Mouse (Mus musculus): Measurements from ENCODE around the gene Slc6a21. TPM values are rescaled to one million over a fixed set of nuclear protein-coding genes. Genes with fewer than 3 reads are reported as not detected.

The Slc6a21 gene
- polyA plus RNA-seq, 1 experiment: not detected

- H3K4me1 ChIP-seq (ENCODE audit: control insufficient read depth, insufficient read depth, low read length): no peaks in the 10 kb centered on the region
- DNase-seq: peak; percentile 34
- 15% methylated on average over 9 of the region's 9 CpGs for WGBS
- no peak overlapping the region for H3K4me3 ChIP-seq (replicated peaks; ENCODE audit: extremely low read depth, low read depth, low read length)
- TF ChIP-seq CTCF (IDR thresholded peaks at IDR 0.05; ENCODE audit: insufficient read depth, low read length) (peak; percentile 68), POLR2A (IDR thresholded peaks at IDR 0.05; ENCODE audit: borderline replicate concordance, extremely low read depth, low read depth, low read length) (no peak)
Measured at GRCm38 (mm10) chr7:45309455-45309854, 32.1 kb downstream of the Slc6a21 start.

- no peak for DNase-seq
- no peak overlapping the region for H3K4me3 ChIP-seq (replicated peaks; ENCODE audit: extremely low read depth, low read depth, low read length)
- 58% methylated on average over 8 of the region's 8 CpGs for WGBS
- H3K4me1 ChIP-seq (ENCODE audit: control insufficient read depth, insufficient read depth, low read length): no peaks in the 10 kb centered on the region
- TF ChIP-seq CTCF (IDR thresholded peaks at IDR 0.05; ENCODE audit: insufficient read depth, low read length) (no peak), POLR2A (IDR thresholded peaks at IDR 0.05; ENCODE audit: borderline replicate concordance, extremely low read depth, low read depth, low read length) (no peak)
Measured at GRCm38 (mm10) chr7:45312023-45312422, 34.7 kb downstream of the Slc6a21 start.

GRCm38 (mm10) chr7:45312686-45313453 is 35.6 kb downstream of the Slc6a21 start:
- 28% methylated on average over 10 of the region's 10 CpGs for WGBS
- no peak for DNase-seq
- Histone ChIP-seq H3K4me1 (ENCODE audit: control insufficient read depth, insufficient read depth, low read length) (no peaks in the 10 kb centered on the region), H3K4me3 (replicated peaks; ENCODE audit: extremely low read depth, low read depth, low read length) (no peak overlapping the region)
- TF ChIP-seq POLR2A (IDR thresholded peaks at IDR 0.05; ENCODE audit: borderline replicate concordance, extremely low read depth, low read depth, low read length) (no peak), CTCF (IDR thresholded peaks at IDR 0.05; ENCODE audit: insufficient read depth, low read length) (no peak)

GRCm38 (mm10) chr7:45313495-45313894 is 36.2 kb downstream of the Slc6a21 start:
- TF ChIP-seq POLR2A (IDR thresholded peaks at IDR 0.05; ENCODE audit: borderline replicate concordance, extremely low read depth, low read depth, low read length): no peak
- no peak for TF ChIP-seq CTCF (IDR thresholded peaks at IDR 0.05; ENCODE audit: insufficient read depth, low read length)
- no peak overlapping the region for H3K4me3 ChIP-seq (replicated peaks; ENCODE audit: extremely low read depth, low read depth, low read length)
- WGBS: 39% methylated on average over 9 of the region's 9 CpGs
- no peaks in the 10 kb centered on the region for H3K4me1 ChIP-seq (ENCODE audit: control insufficient read depth, insufficient read depth, low read length)
- no peak for DNase-seq

GRCm38 (mm10) chr7:45315182-45315701 is 37.9 kb downstream of the Slc6a21 start:
- DNase-seq: no peak
- Histone ChIP-seq H3K4me1 (ENCODE audit: control insufficient read depth, insufficient read depth, low read length) (no peaks in the 10 kb centered on the region), H3K4me3 (replicated peaks; ENCODE audit: extremely low read depth, low read depth, low read length) (no peak overlapping the region)
- no peak for TF ChIP-seq CTCF (IDR thresholded peaks at IDR 0.05; ENCODE audit: insufficient read depth, low read length)
- TF ChIP-seq POLR2A (IDR thresholded peaks at IDR 0.05; ENCODE audit: borderline replicate concordance, extremely low read depth, low read depth, low read length): no peak
- 82% methylated on average over 10 of the region's 10 CpGs for WGBS

GRCm38 (mm10) chr7:45316536-45316935 is 39.2 kb downstream of the Slc6a21 start:
- WGBS: 77% methylated on average over 14 of the region's 14 CpGs
- Histone ChIP-seq H3K4me3 (replicated peaks; ENCODE audit: extremely low read depth, low read depth, low read length) (no peak overlapping the region), H3K4me1 (ENCODE audit: control insufficient read depth, insufficient read depth, low read length) (no peaks in the 10 kb centered on the region)
- TF ChIP-seq CTCF (IDR thresholded peaks at IDR 0.05; ENCODE audit: insufficient read depth, low read length) (no peak), POLR2A (IDR thresholded peaks at IDR 0.05; ENCODE audit: borderline replicate concordance, extremely low read depth, low read depth, low read length) (no peak)
- DNase-seq: no peak

DNA sequence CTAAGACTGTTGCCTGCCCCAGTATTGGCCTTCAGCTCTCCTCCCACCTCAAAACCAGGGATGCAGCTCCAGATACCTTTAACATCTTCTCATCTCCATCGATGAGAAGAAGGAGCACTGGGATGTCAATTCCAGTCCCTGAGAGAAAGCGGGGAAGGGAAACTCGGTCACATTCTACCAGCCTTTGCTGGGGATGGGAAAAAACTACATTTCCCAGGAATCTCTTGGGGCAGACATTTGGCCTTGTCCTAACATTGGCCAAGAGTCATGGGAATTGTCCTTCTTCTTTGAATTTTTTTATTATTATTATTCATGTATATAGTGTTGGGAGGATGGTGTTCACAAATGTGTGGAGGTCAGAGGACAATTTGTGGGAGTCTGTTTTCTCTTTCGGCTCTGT is 44.9 kb downstream of the Slc6a21 start:
- Histone ChIP-seq H3K4me3 (replicated peaks; ENCODE audit: extremely low read depth, low read depth, low read length) (no peak overlapping the region), H3K4me1 (ENCODE audit: control insufficient read depth, insufficient read depth, low read length) (no peaks in the 10 kb centered on the region)
- TF ChIP-seq POLR2A (IDR thresholded peaks at IDR 0.05; ENCODE audit: borderline replicate concordance, extremely low read depth, low read depth, low read length) (no peak), CTCF (IDR thresholded peaks at IDR 0.05; ENCODE audit: insufficient read depth, low read length) (no peak)
- no peak for DNase-seq
- whole genome bisulfite sequencing: 90% methylated on average over 4 of the region's 4 CpGs

GRCm38 (mm10) chr7:45323069-45323468 is 45.8 kb downstream of the Slc6a21 start:
- no peak for TF ChIP-seq POLR2A (IDR thresholded peaks at IDR 0.05; ENCODE audit: borderline replicate concordance, extremely low read depth, low read depth, low read length)
- no peak for TF ChIP-seq CTCF (IDR thresholded peaks at IDR 0.05; ENCODE audit: insufficient read depth, low read length)

DNA sequence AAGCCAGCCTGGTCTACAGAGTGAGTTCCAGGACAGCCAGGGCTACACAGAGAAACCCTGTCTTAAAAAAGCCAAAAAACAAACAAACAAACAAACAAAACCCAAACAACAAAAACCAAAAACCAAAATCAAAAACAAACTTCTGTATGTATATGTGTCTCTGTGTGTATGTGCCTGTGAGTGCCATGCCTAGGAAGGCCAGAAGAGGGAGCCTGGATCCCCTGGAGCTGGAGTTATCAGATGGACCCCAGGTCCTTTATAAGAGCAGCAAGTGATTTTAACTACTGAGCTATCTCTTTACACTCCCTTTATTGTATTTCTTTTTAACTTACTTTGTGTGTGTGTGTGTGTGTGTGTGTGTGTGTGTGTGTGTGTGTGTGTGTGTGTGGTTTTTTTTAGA is 48.5 kb downstream of the Slc6a21 start:
- no peak overlapping the region for H3K4me3 ChIP-seq (replicated peaks; ENCODE audit: extremely low read depth, low read depth, low read length)
- TF ChIP-seq POLR2A (IDR thresholded peaks at IDR 0.05; ENCODE audit: borderline replicate concordance, extremely low read depth, low read depth, low read length) (no peak), CTCF (IDR thresholded peaks at IDR 0.05; ENCODE audit: insufficient read depth, low read length) (peak; percentile 11; the same call in 1 of the 2 replicates)
- no peak for DNase-seq
- H3K4me1 ChIP-seq (ENCODE audit: control insufficient read depth, insufficient read depth, low read length): no peaks in the 10 kb centered on the region

More at GRCm38 (mm10) chr7:45323069-45323468, 45.8 kb downstream of the Slc6a21 start:
- DNase-seq: no peak
- H3K4me1 ChIP-seq (ENCODE audit: control insufficient read depth, insufficient read depth, low read length): no peaks in the 10 kb centered on the region
- 93% methylated on average over 5 of the region's 5 CpGs for WGBS
- no peak overlapping the region for H3K4me3 ChIP-seq (replicated peaks; ENCODE audit: extremely low read depth, low read depth, low read length)

Measured in lung, adult 2 months (tissue).